Mouse (Mus musculus): ENCODE measurements around the gene Slc17a3.

Slc17a3 gene

GRCm38 (mm10) chr13:23879106-23879505, 39.9 kb downstream of the Slc17a3 start:
- DNase-seq = no peak

GRCm38 (mm10) chr13:23879636-23880035, 40.4 kb downstream of the Slc17a3 start:
- no peak for DNase-seq

GRCm38 (mm10) chr13:23885540-23885939, 46.3 kb downstream of the Slc17a3 start:
- no peak for DNase-seq

GRCm38 (mm10) chr13:23887026-23887725, 47.9 kb downstream of the Slc17a3 start:
- DNase-seq = no peak

- DNase-seq = no peak
These were observed 49.9 kb downstream of the Slc17a3 start for GRCm38 (mm10) chr13:23889011-23889605.

- DNase-seq = no peak
These were observed 53.5 kb downstream of the Slc17a3 start for GRCm38 (mm10) chr13:23892592-23893268.

- no peak for DNase-seq
These were observed 54.0 kb downstream of the Slc17a3 start for GRCm38 (mm10) chr13:23893269-23893593.

- DNase-seq = no peak
These were observed 59.0 kb downstream of the Slc17a3 start for GRCm38 (mm10) chr13:23898242-23898641.

GRCm38 (mm10) chr13:23906906-23907305, 67.7 kb downstream of the Slc17a3 start:
- no peak for DNase-seq

GRCm38 (mm10) chr13:23910121-23910520, 70.9 kb downstream of the Slc17a3 start:
- DNase-seq = no peak
